Mouse (Mus musculus): Measurements from ENCODE around the gene Ndufc2.

DNA sequence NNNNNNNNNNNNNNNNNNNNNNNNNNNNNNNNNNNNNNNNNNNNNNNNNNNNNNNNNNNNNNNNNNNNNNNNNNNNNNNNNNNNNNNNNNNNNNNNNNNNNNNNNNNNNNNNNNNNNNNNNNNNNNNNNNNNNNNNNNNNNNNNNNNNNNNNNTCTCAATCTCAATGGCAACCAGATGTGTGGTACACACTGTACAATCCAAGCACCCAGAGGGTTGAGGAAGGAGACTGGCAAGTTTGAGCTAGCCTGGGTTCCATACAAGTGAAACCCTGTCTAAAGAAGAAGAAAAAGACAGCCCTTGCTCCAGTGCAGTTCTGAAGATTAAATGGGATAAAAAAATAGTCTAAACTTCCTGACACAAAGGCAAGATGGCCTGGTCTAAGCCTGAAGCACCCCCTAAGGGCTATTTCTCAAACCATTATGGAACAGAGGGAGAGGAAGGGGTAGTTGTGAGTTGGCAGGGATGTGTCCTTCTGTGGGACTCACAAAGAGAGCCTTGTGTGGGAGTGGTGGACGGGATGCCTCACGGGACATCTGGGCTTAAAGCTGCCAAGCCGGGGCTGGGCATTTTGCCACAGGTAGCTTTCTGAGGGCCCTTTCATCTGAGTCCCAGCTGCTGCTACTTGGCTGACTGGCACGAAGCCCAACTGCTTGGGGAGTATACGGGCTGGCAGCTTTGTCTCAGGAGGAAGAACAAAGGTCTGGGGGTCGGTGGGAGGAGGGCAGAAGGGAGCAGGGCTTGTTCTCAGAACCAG, 46.5 kb downstream of the Ndufc2 start:
- TF ChIP-seq CTCF (IDR thresholded peaks at IDR 0.05; ENCODE audit: borderline replicate concordance, insufficient read depth, low read length) (no peak), POLR2A (IDR thresholded peaks at IDR 0.05; ENCODE audit: low read depth, low read length) (no peak)

Data from embryonic fibroblast, embryonic 13.5 days (primary cell).